Mouse (Mus musculus) layer of hippocampus, adult 2 months (tissue): ENCODE measurements around the gene Dlx1. TPM values are rescaled to one million over a fixed set of nuclear protein-coding genes. Genes with fewer than 3 reads are reported as not detected.

Experiments used
- DNase-seq, 2 experiments: peaks; one replicate each; pipeline ENCODE4 v3.0.0; 2022; ENCODE audit warnings: low spot score in 2 of 2
- H3K27ac ChIP-seq: fragments of 200-600 bp; 2 replicates; pipeline ENCODE4 v1.8.1; 2022
- H3K4me3 ChIP-seq: fragments of 200-600 bp; 2 replicates; pipeline ENCODE4 v1.8.1; 2022; ENCODE audit warnings: mild to moderate bottlenecking
- CTCF ChIP-seq: fragments of 200-600 bp; conservative IDR thresholded peaks from 2 replicates; pipeline ENCODE4 v1.8.1; 2022; ENCODE audit warnings: antibody characterized with exemption, mild to moderate bottlenecking, moderate library complexity
- long read RNA-seq, 2 experiments: library from polyadenylated mRNA; stranded (forward); transcript quantifications; one replicate each; pipeline ENCODE4 v2.0.0; 2021; ENCODE audit warnings: borderline mapping rate in 2 of 2
- total RNA-seq, 2 experiments: library from RNA; stranded (reverse); gene quantifications; 2 replicates each; pipeline ENCODE4 v1.2.3; 2021

Gene Dlx1
- 10 to 100 TPM; 15.4 to 17.5 TPM for total RNA-seq
- long read RNA-seq, experiment 1, full-length matches to known transcripts, result 4 of 8 reads
- long read RNA-seq, experiment 1, partial matches to known transcripts, result 0 of 8 reads
- long read RNA-seq, experiment 1, other reads (novel, unspliced or antisense), result 4 of 8 reads
- long read RNA-seq, experiment 2, full-length matches to known transcripts, result 8 of 13 reads
- long read RNA-seq, experiment 2, partial matches to known transcripts, result 0 of 13 reads
- long read RNA-seq, experiment 2, other reads (novel, unspliced or antisense), result 5 of 13 reads

DNA sequence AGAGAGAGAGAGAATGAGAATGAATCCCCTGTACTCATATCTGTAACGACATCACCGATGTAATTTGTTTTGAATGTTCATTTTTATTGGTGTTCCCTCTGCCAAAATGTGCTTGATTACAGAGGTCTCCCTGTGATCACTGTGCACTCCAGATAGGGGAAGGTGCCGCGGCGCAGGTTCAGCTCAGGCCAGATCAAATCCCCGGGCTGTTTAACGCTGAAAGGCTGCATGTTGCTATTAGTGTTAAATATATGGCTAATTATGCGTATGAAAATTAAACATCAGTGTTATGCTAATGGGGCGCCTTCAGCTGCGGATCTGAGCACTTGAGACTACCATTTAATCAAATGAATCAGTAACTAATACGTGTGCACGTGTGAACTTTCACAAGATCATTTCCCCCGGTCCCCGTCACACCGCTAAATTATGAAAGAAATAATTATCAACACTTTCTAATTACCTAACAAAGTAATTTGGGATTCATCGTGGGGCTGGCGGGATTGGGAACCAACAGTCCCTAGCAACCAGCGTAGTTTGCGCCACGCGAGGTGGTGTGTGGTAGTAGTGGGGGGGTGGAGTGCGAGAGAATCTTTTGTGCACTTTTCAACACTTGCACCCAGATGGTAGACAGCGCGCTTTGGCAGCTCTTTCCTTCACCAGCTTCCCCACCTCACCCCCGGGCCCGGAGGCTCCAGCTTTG is at the start of gene Dlx1:
TSS of gene Dlx1 (plus strand) at position 100 of the 700 bp plus-strand sequence.
- DNase-seq, result no peak
- Histone ChIP-seq H3K27ac (peak within 1 kb of the TSS; percentile 18; the same call in 1 of the 2 replicates), H3K4me3 (peak within 1 kb of the TSS; percentile 45; the same call in 1 of the 2 replicates)
- TF ChIP-seq CTCF, result no peak

GRCm38 (mm10) chr2:71479917-71480316 is 48.0 kb upstream of the Dlx1 start:
- TF ChIP-seq CTCF, result no peak
- DNase-seq, result no peak
- Histone ChIP-seq H3K4me3 (no peak overlapping the region), H3K27ac (no peak overlapping the region)

- Histone ChIP-seq H3K27ac (no peak overlapping the region), H3K4me3 (no peak overlapping the region)
- TF ChIP-seq CTCF, result no peak
- DNase-seq, result no peak
These were observed 46.1 kb upstream of the Dlx1 start for GRCm38 (mm10) chr2:71481825-71482224.

- Histone ChIP-seq H3K4me3 (no peak overlapping the region), H3K27ac (peak overlapping the region; percentile 43; the same call in 1 of the 2 replicates)
- DNase-seq, result peak in 1 of 2 experiments; percentile 32
- no peak for TF ChIP-seq CTCF
These were observed 44.7 kb upstream of the Dlx1 start for GRCm38 (mm10) chr2:71483046-71483716.

GRCm38 (mm10) chr2:71483717-71484066 is 44.2 kb upstream of the Dlx1 start:
- no peak for TF ChIP-seq CTCF
- DNase-seq, result no peak
- peak overlapping the region; percentile 43; the same call in 1 of the 2 replicates for H3K27ac ChIP-seq
- no peak overlapping the region for H3K4me3 ChIP-seq

GRCm38 (mm10) chr2:71491295-71491694 is 36.6 kb upstream of the Dlx1 start:
- Histone ChIP-seq H3K27ac (no peak overlapping the region), H3K4me3 (no peak overlapping the region)
- DNase-seq, result no peak
- TF ChIP-seq CTCF, result no peak

DNA sequence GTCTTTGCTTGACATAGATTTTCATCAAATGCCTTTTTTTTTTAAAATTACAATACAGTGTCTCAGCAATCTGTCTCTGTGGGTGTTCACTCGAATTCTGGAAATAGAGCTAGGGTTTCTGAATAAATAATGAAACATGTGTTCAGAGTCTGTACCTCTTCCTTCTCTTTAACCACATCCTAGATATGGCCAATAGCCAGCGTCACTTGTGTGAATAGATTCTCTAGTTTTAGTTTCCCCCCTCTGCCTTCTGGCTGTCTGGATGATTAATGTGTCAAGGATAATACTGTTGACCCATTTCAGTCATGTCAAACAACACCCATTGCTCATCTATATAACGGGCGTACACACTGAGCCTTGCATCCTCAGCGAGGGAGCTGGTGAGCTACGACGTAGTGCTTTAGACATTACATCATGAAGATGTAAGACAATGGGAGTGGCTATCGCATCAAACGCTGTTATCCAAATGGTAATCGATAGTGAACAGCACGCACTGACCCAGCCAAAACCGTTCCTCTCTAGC is 34.7 kb upstream of the Dlx1 start:
- no peak for TF ChIP-seq CTCF
- Histone ChIP-seq H3K4me3 (no peak overlapping the region), H3K27ac (no peak overlapping the region)
- DNase-seq, result no peak

DNA sequence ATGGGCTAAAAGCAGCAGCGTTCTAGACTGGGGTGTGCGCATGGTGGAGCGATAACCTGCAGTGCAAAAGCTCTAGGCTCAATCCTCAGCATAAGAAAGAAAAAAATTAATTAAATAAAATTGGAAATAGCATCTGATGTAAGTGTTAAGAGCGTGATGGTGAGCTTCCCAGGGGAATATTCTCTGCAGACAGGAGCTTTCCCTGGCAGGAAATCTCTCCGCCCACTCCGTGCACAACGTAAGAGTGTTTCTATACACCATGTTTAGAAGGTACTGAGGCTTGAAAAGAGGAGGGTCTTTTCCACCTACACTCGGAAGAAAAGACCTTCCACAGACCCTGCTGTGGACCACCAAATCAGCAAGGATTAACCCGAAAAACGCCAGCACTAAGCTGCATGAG is 33.4 kb upstream of the Dlx1 start:
- H3K27ac ChIP-seq, result no peak overlapping the region

DNA sequence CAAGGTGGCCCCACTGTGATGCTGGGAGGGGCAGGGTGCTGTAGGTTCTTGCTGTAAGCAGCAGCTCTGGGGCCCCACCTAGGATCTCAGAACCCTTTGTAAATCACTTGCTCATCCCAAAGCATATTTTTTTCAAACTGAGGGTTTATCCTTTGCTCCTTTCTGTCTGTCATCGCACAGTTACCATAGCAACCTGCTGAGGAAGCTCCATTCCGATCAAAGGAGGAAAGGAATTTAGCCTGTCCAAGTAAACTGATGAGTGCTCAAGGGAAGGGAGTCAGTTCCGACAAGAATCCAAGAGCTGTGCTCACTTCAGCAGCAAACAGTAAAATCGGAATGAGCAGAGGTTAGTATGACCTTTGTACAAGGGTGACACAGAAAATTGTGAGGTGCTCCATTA is 32.9 kb upstream of the Dlx1 start:
- Histone ChIP-seq H3K4me3 (no peak overlapping the region), H3K27ac (no peak overlapping the region)
- DNase-seq, result no peak
- no peak for TF ChIP-seq CTCF

More for the DNA sequence above, 33.4 kb upstream of the Dlx1 start:
- no peak for DNase-seq
- TF ChIP-seq CTCF, result no peak
- no peak overlapping the region for H3K4me3 ChIP-seq

- no peak overlapping the region for H3K4me3 ChIP-seq
- no peak for DNase-seq
- no peak overlapping the region for H3K27ac ChIP-seq
- TF ChIP-seq CTCF, result no peak
These were observed 30.7 kb upstream of the Dlx1 start for GRCm38 (mm10) chr2:71497175-71497574.

GRCm38 (mm10) chr2:71499276-71500230 is 28.4 kb upstream of the Dlx1 start:
- Histone ChIP-seq H3K27ac (no peak overlapping the region), H3K4me3 (no peak overlapping the region)
- TF ChIP-seq CTCF, result no peak
- DNase-seq, result no peak

- no peak for TF ChIP-seq CTCF
- H3K27ac ChIP-seq, result no peak overlapping the region
- H3K4me3 ChIP-seq, result no peak overlapping the region
- no peak for DNase-seq
These were observed 23.1 kb upstream of the Dlx1 start for GRCm38 (mm10) chr2:71504852-71505251.
